Mouse (Mus musculus): ENCODE measurements around the gene Qk.

Qk gene

DNA sequence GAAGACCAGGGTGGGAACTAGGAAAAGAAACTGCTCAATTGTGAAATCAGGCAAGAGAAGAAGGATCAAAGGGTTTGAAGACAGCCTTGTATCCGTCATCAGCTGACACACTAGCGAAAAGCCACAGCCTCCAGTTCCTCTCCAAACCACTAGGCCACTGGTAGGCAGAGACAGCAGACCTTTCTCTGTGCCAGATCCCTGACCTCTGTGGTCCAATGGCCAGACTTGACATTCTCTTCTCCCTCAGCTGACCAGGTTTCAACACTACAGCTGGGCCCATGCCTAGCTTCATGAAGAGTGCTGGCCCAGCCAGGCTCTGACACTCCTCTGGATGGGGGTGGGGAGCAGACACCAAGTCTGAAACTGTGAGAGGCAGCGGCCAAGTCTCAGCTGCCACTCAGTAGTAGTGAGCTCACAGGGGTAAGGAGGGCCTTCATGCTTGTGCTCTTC, 7.0 kb upstream of the Qk start:
- no peak for DNase-seq (ENCODE audit: low spot score)

DNA sequence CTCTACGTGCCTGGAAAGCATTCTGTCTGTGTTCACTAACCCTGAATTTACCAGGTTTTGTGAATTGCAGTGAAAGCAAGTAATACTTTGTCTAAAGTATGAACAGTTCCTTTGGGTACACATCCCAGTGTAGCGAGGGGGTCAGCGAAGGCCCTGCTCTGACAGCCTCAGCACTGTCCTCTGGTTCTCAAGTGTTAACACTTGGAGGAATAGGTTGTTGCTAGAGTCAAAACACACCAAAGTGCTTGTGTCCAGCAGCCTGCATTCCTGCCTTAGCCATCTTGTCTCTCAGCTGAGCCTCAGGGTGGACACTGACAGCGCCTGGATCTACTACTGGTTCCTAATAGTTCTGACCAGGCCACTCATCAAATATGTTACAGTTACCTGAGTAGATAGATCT, 6.3 kb upstream of the Qk start:
- DNase-seq (ENCODE audit: low spot score): no peak

DNA sequence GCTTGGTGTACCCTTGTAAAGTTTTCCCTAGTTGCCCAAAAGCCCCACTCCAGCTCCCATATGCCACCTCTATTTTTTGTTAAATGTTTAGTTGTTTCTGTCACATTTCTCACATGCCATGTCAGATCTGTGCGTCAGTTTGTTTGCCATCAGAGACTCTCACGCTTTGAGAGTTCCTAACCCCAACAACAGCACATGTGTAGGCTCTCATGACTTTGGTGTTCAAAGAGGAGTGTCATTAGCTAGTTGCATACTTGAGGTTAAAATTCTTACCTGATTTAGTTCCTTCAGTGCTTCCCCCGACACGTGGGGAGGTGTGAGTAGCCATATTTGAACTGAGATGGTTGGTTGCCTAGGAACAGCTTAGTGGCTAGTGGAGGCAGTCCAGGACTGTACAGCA, 2.1 kb upstream of the Qk start:
- DNase-seq (ENCODE audit: low spot score): no peak

GRCm38 (mm10) chr17:10321092-10321491, 1.4 kb upstream of the Qk start:
- no peak for DNase-seq (ENCODE audit: low spot score)

- DNase-seq (ENCODE audit: low spot score): no peak
Observed at GRCm38 (mm10) chr17:10320456-10320790, 769 bp upstream of the Qk start.

GRCm38 (mm10) chr17:10319431-10319684, 296 bp downstream of the Qk start:
- no peak for DNase-seq (ENCODE audit: low spot score)

- DNase-seq (ENCODE audit: low spot score): peak; percentile 60
Observed at GRCm38 (mm10) chr17:10318561-10319430, 858 bp downstream of the Qk start.

DNA sequence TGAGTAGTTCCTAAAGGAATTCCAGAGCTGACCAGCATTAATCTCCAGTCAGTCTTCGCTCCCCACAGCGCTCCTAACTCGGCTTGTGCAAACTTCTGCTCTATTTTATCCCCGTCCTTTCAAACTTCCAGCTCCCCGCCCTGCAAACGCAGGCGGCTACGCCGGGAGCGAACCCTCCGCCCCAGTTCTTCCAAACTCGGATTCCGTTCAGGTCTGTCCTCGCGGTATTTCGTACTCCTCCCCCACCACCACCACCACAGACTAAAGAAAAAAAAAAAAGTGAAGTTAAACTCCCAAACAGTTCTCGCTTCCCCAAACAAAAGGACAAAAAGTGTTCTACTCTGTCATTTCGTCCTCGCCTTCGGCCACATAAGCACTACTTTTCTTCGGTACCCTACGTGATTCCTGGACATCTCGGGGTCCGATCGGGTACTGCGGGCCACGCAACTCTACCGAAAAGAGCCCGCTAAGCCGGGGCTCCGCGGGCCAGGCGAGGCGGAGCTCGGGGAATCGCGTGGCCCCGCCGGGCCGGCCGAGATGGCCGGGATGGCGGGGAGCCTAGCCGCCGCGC, 1.6 kb downstream of the Qk start:
- DNase-seq (ENCODE audit: low spot score): peak; percentile 58

- peak; percentile 44 for DNase-seq (ENCODE audit: low spot score)
Observed at GRCm38 (mm10) chr17:10317186-10317585, 2.5 kb downstream of the Qk start.

DNA sequence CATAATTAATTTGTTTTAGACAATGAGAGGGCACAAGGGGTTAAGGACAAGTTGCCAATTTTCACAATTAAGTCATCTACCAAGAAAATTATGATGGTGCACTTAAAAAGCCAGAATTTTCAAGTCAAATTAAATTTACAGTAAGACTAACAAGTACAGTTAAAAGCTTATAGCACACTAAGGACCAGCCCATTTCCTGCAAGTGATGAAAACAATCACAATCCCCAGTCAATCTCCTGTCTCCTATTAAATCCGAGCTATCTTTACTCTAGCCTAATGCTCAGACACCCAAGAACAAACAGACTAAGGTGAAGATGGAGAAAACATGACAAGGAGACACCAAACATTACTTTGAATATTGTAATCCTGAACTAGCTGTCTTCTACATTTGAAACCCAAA, 3.2 kb downstream of the Qk start:
- DNase-seq (ENCODE audit: low spot score): no peak

- DNase-seq (ENCODE audit: low spot score): no peak
Observed at GRCm38 (mm10) chr17:10310046-10310445, 9.6 kb downstream of the Qk start.

DNA sequence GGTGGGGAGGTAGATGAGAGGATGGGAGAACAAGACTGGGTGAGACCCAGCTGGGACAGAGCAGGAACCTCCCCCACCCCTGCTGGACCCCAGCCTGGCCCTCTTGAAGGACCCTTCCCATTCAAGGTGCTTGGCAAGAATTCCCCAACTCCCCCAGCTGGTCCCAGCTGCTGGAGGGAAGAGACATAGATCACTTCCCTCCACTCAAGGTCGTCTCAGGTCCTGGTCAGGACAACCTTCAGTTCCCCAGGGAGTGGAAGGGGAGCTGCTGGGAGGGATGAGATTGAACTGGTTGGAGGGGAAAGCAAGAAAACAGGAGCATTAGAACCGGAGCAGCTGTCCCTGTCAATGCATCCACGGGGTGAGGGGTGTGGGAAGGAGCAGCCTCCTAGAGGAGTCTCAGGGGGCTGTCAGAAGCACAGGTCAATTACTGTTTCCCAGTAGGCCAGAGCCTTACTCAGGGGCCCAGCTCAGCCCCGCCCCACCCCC, 10.5 kb downstream of the Qk start:
- DNase-seq (ENCODE audit: low spot score): no peak

DNA sequence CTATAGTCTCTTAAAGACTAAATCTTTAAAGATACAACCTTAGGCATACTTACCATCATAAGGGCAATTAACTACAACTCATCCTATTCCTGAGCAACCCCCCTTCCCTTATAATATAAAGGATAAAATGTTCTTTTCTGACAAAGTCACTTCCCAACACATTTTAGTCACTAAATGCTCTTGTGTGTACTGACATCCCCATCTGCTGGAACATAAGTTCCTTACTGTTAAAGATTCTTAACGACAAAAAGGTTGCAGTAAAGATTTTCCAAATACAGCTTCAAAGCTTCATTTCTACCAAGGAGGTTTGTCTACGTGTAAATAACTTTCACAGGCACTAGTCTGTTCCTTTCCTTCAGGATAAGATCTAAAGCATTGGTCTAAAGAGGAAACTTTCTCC, 13.2 kb downstream of the Qk start:
- no peak for DNase-seq (ENCODE audit: low spot score)

DNA sequence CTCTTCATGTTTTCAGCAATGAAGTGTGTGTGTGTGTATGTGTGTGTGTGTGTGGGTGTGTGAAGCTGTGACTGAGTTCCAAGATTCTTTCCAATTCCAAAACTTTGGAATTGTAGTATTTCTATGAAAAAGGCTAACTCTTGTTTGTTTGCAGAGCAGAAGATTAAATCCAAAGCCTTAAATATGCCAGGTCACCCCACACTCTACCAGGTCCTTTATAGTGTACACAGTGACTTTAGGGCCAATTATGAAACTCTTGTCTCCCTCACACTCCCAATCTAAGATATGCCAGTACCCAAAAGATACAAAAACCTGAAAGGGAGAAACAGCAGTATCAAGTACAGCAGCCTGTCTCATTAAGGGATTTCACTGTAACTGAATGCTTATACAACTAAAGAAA, 15.7 kb downstream of the Qk start:
- DNase-seq (ENCODE audit: low spot score): no peak

DNA sequence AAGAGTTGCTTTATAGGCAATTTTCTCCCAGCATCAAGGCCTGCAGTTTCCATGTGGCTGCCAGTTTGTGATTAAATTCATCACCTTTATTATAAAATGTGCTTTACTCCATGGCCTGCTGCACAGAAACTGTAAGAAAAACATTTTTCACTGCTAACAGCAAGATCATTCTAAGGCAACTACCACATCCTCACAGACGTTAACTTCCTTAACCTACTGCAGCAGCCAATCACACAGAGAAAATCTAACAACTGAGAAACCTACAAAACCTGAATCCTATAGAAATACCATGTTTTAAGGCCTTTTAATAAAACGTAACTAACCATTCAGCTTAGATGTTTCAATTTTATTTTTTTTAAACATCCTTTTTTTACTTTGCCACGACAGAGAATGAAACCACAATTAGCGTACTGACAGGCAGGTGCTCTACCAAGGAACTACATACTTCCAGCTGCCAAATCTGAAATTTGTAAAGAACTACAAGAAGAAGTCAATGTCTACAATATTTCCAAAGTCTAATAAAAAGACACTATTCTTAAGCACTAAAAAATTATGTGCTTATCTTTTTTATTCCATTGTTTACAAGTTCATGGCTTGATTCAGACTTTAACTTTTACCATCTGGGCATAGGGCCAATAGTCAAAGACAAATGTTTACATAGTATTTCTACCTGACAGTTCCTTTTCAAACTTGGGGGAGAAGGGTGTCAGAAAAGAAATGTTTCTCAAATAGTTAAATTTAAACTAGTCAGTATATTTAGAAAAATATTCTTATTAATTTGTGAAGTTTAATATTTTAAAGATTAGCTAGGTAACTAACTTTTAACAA, 18.5 kb downstream of the Qk start:
- DNase-seq (ENCODE audit: low spot score): no peak

- DNase-seq (ENCODE audit: low spot score): no peak
Observed at GRCm38 (mm10) chr17:10299396-10299795, 20.3 kb downstream of the Qk start.

DNA sequence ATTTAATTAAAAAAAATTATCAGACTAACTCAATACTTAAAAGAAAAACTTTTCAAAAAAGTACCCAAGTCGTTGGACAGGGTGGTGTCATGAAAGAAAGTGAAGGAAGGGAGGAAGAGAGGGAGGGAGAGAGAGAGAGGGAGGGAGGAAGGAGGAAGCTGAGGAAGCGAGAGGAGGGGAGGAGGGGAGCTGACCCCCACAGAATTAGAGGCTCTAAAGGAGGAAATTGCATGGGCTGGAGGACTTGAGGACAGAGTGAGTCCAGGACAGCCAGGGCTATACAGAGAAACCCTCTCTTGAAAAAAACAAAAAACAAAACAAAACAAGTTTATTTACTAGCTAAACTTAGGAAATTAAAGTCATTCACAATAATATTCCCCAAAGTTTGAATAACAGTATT, 27.1 kb downstream of the Qk start:
- DNase-seq (ENCODE audit: low spot score): no peak

DNA sequence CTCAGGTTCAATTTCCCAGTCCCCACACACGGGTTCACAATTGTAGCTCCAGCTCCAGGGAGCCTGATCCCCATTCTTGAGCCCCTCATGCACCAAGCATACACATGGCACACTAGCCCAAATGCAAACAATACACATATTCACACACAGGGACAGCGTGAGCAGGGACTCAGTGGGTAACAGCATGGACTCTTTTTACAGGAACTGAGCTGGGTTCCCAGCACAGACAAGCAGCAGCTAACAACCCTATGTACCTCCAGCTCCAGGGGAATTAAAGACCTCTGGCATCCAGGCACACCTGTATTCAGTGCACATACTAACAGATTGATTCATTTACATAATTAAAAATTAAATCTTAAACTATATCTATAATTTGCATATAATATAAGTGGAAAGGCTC, 34.9 kb downstream of the Qk start:
- no peak for DNase-seq (ENCODE audit: low spot score)

GRCm38 (mm10) chr17:10279532-10279931, 40.1 kb downstream of the Qk start:
- no peak for DNase-seq (ENCODE audit: low spot score)

GRCm38 (mm10) chr17:10269518-10269917, 50.1 kb downstream of the Qk start:
- no peak for DNase-seq (ENCODE audit: low spot score)

GRCm38 (mm10) chr17:10268468-10268867, 51.2 kb downstream of the Qk start:
- DNase-seq (ENCODE audit: low spot score): no peak

GRCm38 (mm10) chr17:10266207-10266606, 53.4 kb downstream of the Qk start:
- no peak for DNase-seq (ENCODE audit: low spot score)
